Mouse (Mus musculus) left cerebral cortex, adult 6 months (tissue): ENCODE data around the gene Cfap97d1. TPM values are rescaled to one million over a fixed set of nuclear protein-coding genes. Genes with fewer than 3 reads are reported as not detected.

Source experiments
- long read RNA-seq, 2 experiments: library from polyadenylated mRNA; unstranded; transcript quantifications; one replicate each; pipeline ENCODE4 v2.0.0; 2019 to 2020
- polyA plus RNA-seq: library from polyadenylated mRNA; unstranded; fragments of <200 nt; fragmentation: Nextera tagmentation; gene quantifications from 2 replicates; pipeline ENCODE4 v1.2.3, GENCODE M21; 2021

Gene Cfap97d1
- polyA plus RNA-seq, result not detected in 2 replicates
- long read RNA-seq, experiment 1, result 0 reads
- long read RNA-seq, experiment 2, result 0 reads

DNA sequence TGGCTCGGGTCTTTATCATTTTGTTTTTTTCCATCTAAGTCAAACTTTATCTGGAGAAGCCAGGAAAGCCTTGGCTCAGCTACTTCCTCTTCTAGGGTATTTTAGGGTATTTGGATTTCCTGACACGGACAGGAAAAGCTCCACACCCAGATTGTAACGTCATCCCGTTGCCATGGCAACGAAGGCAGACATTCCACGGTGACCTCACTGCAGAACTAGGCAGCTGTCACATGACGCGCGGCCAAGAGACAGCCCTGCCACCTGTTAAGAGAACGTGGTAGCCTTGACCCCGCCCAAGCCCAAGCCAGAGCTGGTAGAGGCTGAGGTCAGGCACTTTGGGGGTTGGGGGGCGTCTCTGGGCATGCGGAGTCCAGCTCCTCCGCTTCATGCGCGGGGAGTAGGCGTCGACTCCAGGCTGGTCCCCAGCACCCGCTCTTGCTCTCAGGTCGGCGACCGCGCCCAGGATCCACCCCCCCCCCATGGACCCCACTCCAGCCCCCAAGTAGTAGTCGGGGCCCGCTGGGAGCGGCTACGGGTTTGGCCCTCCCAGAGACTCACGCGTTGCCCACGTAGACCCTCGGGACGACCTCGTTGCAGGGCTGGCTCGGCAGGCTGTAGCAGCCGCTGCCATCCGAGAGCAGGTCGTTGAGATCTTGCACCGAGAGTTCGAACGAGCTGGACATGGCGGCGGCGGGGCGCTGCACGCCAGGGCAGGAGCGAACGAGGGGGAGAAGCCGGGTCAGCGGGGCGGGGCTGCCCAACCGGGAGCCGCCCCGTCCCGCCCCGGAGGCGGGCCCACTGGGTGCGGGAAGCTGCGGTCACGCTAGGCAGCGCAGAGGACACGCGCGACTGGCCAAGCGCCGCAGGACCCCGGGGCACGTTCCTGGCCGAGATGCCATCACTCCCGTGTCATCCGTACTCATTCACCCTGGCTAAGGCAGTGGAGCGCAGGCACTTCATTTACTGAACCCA is at the start of gene Cfap97d1:
Gene Cfap97d1 (plus strand): TSS at position 226 of the 972 bp plus-strand sequence.

DNA sequence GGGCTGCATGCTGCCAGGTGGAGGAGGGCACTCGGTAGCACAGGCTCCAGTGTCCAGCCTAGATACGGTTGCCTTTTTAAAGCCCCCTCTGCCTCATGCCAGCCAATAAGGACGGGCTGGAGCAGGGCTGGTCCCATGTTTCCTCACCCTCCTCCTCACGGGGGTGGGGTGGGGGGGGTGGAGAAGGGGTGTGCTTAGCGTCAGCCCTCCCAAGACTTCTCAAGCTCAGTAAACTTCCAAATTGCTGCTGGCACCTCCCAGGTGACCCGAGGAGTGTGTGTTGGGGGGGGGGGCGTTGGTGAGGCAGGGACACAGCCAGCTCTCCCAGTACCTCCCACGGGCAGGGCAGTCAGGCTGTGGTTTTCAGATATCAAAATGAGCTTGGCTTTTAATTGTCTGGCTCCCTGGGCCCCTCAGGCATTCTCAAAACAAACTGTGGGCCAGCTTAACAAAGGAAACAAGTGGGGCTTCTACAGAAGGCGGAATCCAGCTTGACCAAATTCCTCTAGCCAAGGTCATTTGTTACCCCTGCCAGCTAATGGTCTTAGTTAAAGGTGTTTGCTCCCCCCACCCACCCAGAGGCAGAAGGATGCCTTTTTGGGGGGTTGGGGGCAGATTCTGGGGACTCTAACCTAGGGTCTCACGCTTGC is 17.0 kb upstream of the Cfap97d1 start, which contains the start of gene Sost:
Gene Sost (minus strand): TSS at position 51 of the 650 bp plus-strand sequence.

DNA sequence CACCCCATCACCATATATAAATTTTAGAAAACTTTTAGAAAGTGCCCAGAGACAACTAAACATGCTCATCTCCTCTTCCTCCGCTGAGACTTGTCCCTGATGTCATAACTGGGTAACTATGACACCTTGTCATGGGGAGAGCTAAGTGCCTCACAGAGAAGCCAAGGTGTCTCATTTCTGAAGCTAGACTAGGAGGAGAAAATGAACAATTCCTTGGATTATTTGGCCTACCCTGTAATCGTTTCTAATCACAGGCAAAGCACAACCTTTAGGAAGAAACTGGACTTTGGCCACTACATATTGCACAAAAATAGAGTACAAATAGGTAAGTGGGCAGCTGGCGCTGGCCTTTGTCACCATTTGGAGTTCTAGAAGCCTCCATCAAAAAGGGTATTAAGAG is 2.8 kb downstream of the Cfap97d1 start, which contains the start of gene Dusp3:
Gene Dusp3 (minus strand): TSS at position 101 of the 400 bp plus-strand sequence.

DNA sequence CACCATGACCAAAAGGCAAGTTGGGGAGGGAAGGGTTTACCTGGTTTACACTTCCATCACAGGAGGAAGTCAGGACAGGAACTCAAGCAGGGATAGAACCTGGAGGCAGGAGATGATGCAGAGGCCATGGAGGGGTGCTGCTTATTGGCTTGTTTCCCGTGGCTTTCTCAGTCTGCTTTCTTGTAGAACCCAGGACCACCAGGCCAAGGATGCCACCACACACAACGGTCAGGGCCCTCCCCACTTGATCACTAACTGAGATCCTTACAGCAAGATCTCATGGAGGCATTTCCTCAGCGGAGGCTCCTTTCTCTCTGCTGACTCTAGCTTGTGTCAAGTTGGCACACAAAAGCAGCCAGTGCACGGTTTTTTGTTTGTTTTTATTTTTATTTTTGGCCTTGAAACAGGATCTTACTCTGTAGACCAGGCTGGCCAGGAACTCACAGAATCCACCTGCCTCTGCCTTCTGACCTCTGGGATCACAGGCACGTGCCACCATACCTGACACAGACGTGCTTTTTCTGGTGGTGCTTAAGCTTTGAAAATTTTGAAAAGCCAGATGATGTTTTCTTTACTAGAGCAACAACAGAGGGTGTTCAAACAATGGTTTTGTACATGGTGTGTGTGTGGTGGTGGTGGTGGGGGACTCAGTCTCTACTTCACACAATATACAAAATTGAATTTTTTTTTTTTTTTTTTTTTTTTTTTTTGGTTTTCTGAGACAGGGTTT is 44.2 kb downstream of the Cfap97d1 start, which contains the start of gene Mpp3:
Gene Mpp3 (minus strand): TSS at position 375 of the 730 bp plus-strand sequence.

DNA sequence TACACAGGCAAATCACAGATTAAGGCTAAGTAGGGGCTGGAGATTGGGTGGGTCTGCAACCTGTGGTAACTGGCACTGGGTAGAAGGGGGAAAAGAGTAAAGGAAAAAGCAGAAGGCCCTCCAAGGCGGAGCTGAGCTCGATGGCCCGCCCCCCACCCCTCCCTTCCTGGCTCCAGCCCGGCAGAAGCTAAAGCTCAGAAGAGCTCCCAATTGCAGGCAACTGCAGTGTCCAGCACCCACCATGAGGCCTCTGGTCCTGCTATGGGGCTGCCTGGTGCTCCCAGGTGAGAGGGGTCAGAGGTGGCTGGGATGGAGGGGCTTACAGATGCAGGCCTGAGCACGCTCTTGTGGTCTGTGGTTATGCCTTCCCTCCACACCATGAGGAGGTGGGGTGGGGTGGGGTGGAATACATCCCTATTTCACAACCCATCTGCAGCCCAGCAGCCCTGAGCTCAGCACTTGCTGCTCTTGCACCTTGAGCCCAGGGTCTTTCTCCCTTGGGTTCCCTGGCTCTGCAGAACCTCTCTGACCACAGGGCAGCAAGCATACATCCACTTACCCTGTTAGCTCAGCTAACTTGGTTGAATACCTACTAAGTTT is 57.4 kb downstream of the Cfap97d1 start, which contains the start of gene Cd300lg:
Gene Cd300lg (plus strand): TSS at position 160 of the 600 bp plus-strand sequence.

Other genes starting within 250 kb of the Cfap97d1 start
- 0.32 and 3.0 TPM in 2 replicates for gene Etv4, start 198.9 kb upstream of the Cfap97d1 start, polyA plus RNA-seq
- gene Meox1, start 89.9 kb upstream of the Cfap97d1 start, polyA plus RNA-seq, result 0.34 and 0.59 TPM in 2 replicates
- not detected in 2 replicates for gene Sost, start 17.3 kb upstream of the Cfap97d1 start, polyA plus RNA-seq
- gene Dusp3, start 2.7 kb downstream of the Cfap97d1 start, polyA plus RNA-seq, result 261 and 289 TPM in 2 replicates
- 24.1 and 29.1 TPM in 2 replicates for gene Mpp3, start 44.2 kb downstream of the Cfap97d1 start, polyA plus RNA-seq
- gene Cd300lg, start 57.2 kb downstream of the Cfap97d1 start, polyA plus RNA-seq, result 0.13 TPM in 1 of 2 replicates, not detected in the other
- gene Mpp2, start 104.2 kb downstream of the Cfap97d1 start, polyA plus RNA-seq, result 31.0 and 37.4 TPM in 2 replicates
- not detected in 2 replicates for gene Ppy, start 117.0 kb downstream of the Cfap97d1 start, polyA plus RNA-seq
- not detected in 2 replicates for gene Pyy, start 123.6 kb downstream of the Cfap97d1 start, polyA plus RNA-seq
- 0.06 TPM in 1 of 2 replicates, not detected in the other for gene Nags, start 161.2 kb downstream of the Cfap97d1 start, polyA plus RNA-seq
- gene Tmem101, start 172.1 kb downstream of the Cfap97d1 start, polyA plus RNA-seq, result 35.3 and 47.1 TPM in 2 replicates
- 91.0 and 105 TPM in 2 replicates for gene Lsm12, start 201.0 kb downstream of the Cfap97d1 start, polyA plus RNA-seq
- gene G6pc3, start 205.3 kb downstream of the Cfap97d1 start, polyA plus RNA-seq, result 24.1 and 27.0 TPM in 2 replicates
- 47.8 and 66.9 TPM in 2 replicates for gene Hdac5, start 245.9 kb downstream of the Cfap97d1 start, polyA plus RNA-seq